Mouse (Mus musculus) layer of hippocampus, postnatal 10 days (tissue): Measurements from ENCODE around the gene Rcc1. TPM values are rescaled to one million over a fixed set of nuclear protein-coding genes. Genes with fewer than 3 reads are reported as not detected.
A peak's percentile ranks its signal among the peaks of the same experiment; 100 is the strongest.

ENCODE experiments used
- DNase-seq, 2 experiments: peaks; one replicate each; pipeline ENCODE4 v3.0.0; 2021; ENCODE audit warnings: low spot score in 2 of 2
- long read RNA-seq: library from polyadenylated mRNA; stranded (forward); transcript quantifications from one replicate; pipeline ENCODE4 v2.0.0, GENCODE M21; 2023
- total RNA-seq, 2 experiments: library from RNA; stranded (reverse); gene quantifications; 2 replicates each; pipeline ENCODE4 v1.2.3; 2021

Gene Rcc1
- total RNA-seq = 10 to 100 TPM; 17.7 to 20.1 TPM
- long read RNA-seq, partial matches to known transcripts = 0 of 9 reads
- long read RNA-seq, other reads (novel, unspliced or antisense) = 5 of 9 reads

GRCm38 (mm10) chr4:132353481-132353885 lies at the start of gene Rcc1:
TSS of gene Rcc1 (minus strand) at chr4:132353605.
- peak; percentile 78 to 83 for DNase-seq

DNA sequence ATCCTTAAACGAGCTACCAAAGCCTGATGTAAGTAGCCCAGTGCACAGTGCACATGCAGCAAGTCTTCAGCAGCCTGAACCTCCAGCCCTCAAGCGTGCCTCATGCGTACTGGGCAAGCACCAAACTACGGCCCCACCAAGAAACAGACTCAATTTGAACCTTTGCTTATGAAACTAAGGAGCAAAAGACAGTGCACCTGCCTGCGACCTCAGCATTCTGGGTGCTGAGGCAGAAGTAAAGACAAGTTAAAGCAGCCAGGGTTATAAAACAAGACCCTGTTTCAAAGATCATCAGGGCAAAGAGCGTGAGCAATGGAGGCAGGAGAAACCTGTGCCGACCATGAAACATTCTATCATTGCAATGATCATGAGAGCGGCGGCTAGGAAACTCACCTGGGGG lies 47.6 kb upstream of the Rcc1 start:
- DNase-seq = no peak

DNA sequence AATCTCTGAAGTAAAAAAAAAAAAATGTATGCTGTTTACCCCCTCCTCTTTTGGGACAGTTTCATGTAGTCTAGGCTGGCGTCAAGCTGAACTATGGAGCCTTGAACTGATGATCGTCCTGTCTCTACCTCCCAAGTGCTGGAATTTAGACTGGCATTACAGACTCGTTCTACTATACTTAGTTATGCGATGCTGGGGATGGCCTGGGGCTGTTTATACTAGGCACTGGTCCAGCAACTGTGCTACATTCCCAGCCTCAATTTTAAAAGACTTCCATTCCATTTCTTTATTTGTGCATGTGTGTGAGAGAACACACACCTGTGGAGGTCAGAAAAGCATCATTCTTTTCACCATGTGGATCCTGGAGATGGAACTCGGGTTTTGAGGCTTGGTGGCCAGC lies 45.5 kb upstream of the Rcc1 start:
- DNase-seq = no peak

DNA sequence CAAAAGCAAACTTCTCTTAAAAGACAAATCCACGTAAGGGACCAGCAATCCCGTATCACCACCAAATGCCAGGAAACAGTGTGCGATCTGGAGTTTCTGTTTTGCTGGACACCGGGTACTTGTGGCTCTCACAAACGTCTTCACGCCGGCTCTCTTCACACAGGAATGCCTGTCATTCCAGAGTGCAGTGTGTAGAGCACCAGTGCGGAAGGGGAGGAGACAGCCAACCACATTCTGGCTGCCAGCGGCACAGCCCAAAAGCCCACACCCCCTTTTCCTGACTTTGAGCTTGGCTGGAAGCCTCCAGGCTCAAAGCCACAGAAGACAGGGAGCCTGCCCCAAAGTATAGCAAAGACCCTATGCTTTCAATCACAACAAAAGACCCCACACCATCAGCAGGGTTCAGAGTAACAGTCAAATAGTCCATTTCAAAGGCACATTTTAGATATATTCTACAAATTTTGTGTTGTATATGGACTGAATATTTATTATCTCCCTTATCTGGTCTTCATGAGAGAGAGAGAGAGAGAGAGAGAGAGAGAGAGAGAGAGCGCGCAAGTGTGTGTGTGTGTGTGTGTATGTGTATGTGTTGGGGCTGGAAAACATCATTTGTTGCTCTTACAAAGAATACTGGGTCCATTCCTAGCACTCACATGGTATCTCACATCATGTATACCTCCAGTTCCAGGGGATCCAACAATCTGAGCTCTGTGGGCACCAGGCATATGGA lies 44.8 kb upstream of the Rcc1 start:
- DNase-seq = peak in 1 of 2 experiments; percentile 39

DNA sequence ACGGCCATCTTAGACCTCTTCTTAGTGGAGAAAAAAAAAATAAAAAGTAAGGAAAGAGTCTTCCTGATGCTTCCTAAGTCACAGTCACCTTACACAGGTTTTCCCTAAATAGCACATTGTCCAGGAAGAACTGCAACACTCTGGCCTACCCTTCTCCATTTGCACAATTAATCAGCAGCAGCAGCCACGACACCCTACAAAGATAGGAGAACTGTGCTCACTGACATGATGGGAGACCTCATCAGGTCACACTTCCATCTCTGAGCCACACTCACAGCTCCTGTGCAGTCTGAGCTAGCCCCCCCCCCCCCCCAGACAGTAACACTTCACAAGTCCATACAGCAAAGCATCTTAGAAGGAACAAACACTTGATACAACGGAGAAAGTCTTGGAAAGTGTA lies 43.7 kb upstream of the Rcc1 start:
- no peak for DNase-seq

DNA sequence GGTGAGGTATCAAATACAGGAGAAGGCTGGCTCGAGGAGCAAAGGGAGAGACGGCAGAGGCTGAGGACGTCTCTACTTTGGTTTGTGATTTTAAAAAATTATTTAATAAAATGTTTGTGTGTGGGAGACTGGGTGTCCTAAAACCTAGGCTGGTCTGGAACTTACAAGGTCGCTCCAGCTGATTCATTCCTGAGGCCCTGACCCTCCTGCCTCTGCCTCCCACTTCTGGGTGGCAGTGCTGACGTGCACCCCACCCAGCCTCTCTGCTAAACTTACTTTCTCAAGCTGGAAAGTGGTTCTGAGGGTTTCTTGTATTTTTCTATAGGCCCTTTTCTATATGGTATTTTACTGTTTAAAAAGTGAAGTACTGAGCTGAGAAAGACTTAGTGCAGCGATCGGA lies 42.8 kb upstream of the Rcc1 start:
- no peak for DNase-seq

GRCm38 (mm10) chr4:132391063-132391740 lies 37.8 kb upstream of the Rcc1 start:
- DNase-seq = no peak

GRCm38 (mm10) chr4:132389302-132389701 lies 35.9 kb upstream of the Rcc1 start:
- no peak for DNase-seq

GRCm38 (mm10) chr4:132387617-132388016 lies 34.2 kb upstream of the Rcc1 start:
- no peak for DNase-seq

- DNase-seq = no peak
Observed at GRCm38 (mm10) chr4:132386846-132387245, 33.4 kb upstream of the Rcc1 start.

GRCm38 (mm10) chr4:132385771-132386410 lies 32.5 kb upstream of the Rcc1 start:
- no peak for DNase-seq

- no peak for DNase-seq
Observed at GRCm38 (mm10) chr4:132383455-132383854, 30.1 kb upstream of the Rcc1 start.

- no peak for DNase-seq
Observed at GRCm38 (mm10) chr4:132382296-132382695, 28.9 kb upstream of the Rcc1 start.

DNA sequence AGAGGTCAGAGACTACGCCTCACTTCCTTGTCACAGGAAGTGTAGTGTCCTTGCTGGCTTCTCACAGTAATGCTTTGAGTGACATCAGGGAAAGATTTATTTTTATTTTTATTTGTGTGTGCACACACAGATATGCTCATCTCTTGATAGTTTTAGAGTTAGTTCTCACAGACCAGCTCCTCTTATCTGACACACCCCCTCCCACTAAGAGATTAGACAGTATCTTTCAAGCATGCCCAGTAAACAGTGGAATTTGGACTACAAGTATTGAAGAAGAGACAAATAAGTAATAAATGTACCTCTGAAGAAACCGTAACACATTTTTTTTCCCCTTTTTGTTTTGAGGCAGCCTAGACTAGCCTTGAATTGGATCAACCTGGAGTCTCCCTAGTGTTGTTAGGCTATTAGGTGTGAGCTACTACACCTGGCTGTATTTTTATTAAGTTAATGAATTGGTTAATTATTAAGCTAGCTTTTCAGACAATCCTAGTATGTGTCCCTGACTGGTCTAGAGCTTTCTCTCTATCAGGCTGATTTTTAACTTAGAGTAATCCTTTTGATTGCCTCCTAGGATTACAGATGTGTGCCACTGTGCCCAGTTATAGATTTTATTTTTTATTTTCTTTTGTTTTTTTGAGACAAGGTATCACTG lies 27.7 kb upstream of the Rcc1 start:
- DNase-seq = no peak

- DNase-seq = no peak
Observed at GRCm38 (mm10) chr4:132373820-132374219, 20.4 kb upstream of the Rcc1 start.

GRCm38 (mm10) chr4:132369953-132370750 lies 16.7 kb upstream of the Rcc1 start:
- no peak for DNase-seq

GRCm38 (mm10) chr4:132367480-132368201 lies 14.2 kb upstream of the Rcc1 start:
- DNase-seq = no peak

DNA sequence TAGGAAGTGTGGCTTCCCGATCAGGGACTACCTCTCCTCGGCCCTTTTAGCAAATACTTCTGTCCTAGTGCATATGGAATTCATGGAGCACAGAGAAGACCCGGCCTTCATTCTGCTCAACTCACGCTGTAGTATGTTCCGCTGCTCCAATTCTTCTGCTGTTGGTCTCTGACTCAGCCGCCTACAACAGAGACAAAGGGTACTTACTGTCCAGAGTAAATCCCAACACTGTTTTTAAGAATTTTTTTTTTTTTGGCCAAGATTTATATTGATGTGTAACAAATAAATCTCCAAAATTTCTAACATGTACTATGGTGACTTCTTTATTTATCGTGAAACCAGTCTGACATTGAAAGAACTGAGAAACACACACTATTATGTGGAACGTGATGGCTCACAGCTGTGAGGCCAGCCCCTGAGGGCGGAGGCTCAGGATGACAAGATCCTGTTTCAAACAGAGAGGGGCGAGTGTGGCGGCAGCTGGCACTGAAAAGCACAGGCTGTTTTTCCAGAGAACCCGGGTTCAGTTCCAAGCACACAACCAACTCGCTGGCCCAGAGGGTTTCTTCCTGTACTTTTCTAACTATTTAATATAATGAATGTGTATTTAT lies 12.2 kb upstream of the Rcc1 start:
- DNase-seq = no peak

GRCm38 (mm10) chr4:132363487-132363886 lies 10.1 kb upstream of the Rcc1 start:
- no peak for DNase-seq

DNA sequence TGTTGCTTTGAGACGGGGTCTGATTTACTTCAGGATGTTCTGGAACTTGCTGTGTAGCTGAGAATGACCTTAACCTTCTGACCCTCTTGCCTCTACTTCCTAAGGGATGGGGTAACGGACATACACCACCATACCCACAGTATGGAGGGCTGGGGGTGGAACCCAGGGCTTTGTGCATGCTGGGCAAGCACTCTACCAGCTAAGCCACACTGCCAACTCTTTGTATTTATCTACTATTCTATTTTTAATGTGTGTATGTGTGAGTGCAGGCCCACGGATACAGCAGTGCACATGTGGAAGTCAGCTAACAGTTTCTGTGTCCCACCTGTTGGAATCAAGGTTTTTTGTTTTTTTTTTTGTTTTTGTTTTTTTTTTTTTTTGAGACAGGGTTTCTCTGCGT lies 6.1 kb upstream of the Rcc1 start:
- no peak for DNase-seq
